Mouse (Mus musculus): ENCODE measurements around the gene Psmb8. TPM values are rescaled to one million over a fixed set of nuclear protein-coding genes. Genes with fewer than 3 reads are reported as not detected.

Gene Psmb8
- total RNA-seq, 2 experiments from 2014 or later = 2.5 to 2.6 TPM

DNA sequence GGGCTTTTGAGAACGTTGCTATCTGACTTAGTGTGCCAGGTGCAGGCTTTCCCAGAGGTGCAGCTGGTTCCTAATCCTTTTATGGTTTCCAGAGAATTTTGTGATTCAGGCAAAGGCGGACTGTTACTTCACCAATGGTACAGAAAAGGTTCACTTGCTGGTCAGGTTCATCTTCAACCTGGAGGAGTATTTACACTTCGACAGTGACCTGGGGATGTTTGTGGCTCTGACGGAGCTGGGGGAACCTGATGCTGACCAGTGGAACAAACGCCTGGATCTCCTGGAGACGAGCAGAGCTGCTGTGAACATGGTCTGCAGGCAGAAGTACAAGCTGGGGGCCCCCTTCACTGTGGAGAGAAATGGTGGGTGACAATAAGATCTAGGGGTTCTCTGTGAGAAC lies 43.4 kb downstream of the Psmb8 start:
- no peak for DNase-seq (ENCODE audit: low spot score in 2 of 2)

- DNase-seq (ENCODE audit: low spot score in 2 of 2) = peak; percentile 21 to 24
These were observed 47.1 kb downstream of the Psmb8 start for GRCm38 (mm10) chr17:34244656-34245055.

DNA sequence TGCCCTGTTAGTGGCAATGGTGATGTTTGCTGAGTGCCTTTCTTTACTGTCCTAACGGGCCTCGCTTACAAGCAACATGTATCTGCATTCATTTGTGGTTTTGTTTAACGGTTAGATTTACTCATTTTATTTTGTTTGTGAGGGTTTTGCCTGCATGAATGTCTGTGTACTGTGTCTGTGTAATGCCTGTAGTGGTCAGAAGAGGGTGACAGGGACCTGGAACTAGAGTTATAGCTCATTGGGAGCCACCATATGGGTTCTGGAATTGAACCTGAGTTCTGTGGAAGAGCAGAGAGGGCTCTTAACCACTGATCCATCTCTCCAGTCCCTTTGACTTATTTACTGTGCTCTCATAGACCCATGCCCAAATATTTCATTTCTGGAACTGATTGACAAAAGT lies 49.5 kb downstream of the Psmb8 start:
- DNase-seq (ENCODE audit: low spot score in 2 of 2) = no peak

DNA sequence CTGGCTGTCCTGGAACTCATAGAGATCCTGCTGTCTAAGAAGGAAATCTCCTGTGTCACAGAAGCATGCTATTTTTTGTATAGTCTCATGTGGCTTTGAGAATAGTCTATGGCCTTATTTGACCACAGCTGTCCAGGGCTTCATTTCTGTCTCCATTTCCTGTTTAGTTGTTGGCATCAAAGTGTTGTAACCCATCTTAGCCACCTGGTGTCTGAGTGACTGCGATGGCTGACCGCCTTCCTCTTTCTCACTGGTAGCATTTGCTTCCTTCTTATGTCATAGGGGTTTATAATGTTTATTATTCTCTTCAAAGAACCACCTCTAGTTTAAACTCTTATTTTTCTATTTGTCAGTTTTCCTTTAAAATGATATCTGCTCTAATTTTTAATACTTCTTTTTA lies 51.2 kb downstream of the Psmb8 start:
- DNase-seq (ENCODE audit: low spot score in 2 of 2) = no peak

DNA sequence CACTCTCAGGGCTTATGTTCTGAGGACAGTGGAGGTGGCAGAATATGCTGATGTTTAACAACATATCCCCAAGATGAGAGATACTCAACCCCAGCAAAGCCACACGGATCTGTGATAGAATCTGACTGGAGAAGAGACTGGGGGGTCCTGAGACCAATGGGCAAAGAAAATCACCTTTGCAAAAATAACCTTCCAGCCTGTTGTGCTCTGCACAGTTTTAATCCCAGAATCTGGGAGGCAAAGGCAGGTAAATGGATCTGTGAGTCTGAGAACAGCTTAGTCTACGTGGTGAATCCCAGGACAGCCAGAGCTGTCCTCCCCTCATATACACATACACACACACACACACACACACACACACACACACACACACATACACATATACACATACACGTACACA lies 51.8 kb downstream of the Psmb8 start:
- no peak for DNase-seq (ENCODE audit: low spot score in 2 of 2)

- peak in 1 of 2 experiments; percentile 61 for DNase-seq (ENCODE audit: low spot score in 2 of 2)
These were observed 52.4 kb downstream of the Psmb8 start for GRCm38 (mm10) chr17:34249878-34250277.

Other genes with a start within 250 kb of the Psmb8 start
- 1 to 10 TPM; 5.4 to 6.8 TPM for gene B3galt4, start 246.2 kb upstream of the Psmb8 start, total RNA-seq (2021)
- 10 to 100 TPM; 78.5 to 84.4 TPM for gene Vps52, start 241.9 kb upstream of the Psmb8 start, total RNA-seq (2021)
- 100 to 1,000 TPM; 356 to 380 TPM for gene Rps18, start 241.7 kb upstream of the Psmb8 start, total RNA-seq (2021)
- gene H2-K1, start 197.4 kb upstream of the Psmb8 start, total RNA-seq (2021) = 10 to 100 TPM; 14.4 to 15.9 TPM
- 10 to 100 TPM; 32.5 to 37.8 TPM for gene Ring1, start 173.0 kb upstream of the Psmb8 start, total RNA-seq (2021)
- gene H2-Ke6, start 169.7 kb upstream of the Psmb8 start, total RNA-seq (2021) = 10 to 100 TPM; 48.0 to 48.7 TPM
- gene Slc39a7, start 166.0 kb upstream of the Psmb8 start, total RNA-seq (2021) = 10 to 100 TPM; 91.2 to 97.5 TPM
- gene Rxrb, start 165.9 kb upstream of the Psmb8 start, total RNA-seq (2021) = 10 to 100 TPM; 70.9 to 72.1 TPM
- 10 to 100 TPM; 26.8 to 27.4 TPM for gene Col11a2, start 158.3 kb upstream of the Psmb8 start, total RNA-seq (2021)
- gene H2-Oa, start 105.4 kb upstream of the Psmb8 start, total RNA-seq (2021) = not detected
- gene H2-DMa, start 78.2 kb upstream of the Psmb8 start, total RNA-seq (2021) = 10 to 100 TPM; 36.8 to 38.0 TPM
- gene Brd2, start 75.1 kb upstream of the Psmb8 start, total RNA-seq (2021) = 100 to 1,000 TPM; 248 to 278 TPM
- 1 to 10 TPM in 1 of 2 experiments, under 1 TPM in 1; 0.55 to 1.0 TPM for gene H2-DMb2, start 54.4 kb upstream of the Psmb8 start, total RNA-seq (2021)
- gene H2-DMb1, start 44.6 kb upstream of the Psmb8 start, total RNA-seq (2021) = under 1 TPM; 0.65 to 0.98 TPM
- 1 to 10 TPM; 2.8 to 3.2 TPM for gene Tap1, start 10.2 kb upstream of the Psmb8 start, total RNA-seq (2021)
- gene Psmb9, start 10.0 kb upstream of the Psmb8 start, total RNA-seq (2021) = 1 to 10 TPM; 1.1 to 1.8 TPM
- 1 to 10 TPM; 5.7 to 5.9 TPM for gene Tap2, start 5.8 kb downstream of the Psmb8 start, total RNA-seq (2021)
- gene H2-Ob, start 41.2 kb downstream of the Psmb8 start, total RNA-seq (2021) = under 1 TPM in 1 of 2 experiments, not detected in 1; 0.69 TPM
- gene H2-Ab1, start 60.0 kb downstream of the Psmb8 start, total RNA-seq (2021) = 1 to 10 TPM; 2.3 to 2.7 TPM
- 1 to 10 TPM in 1 of 2 experiments, under 1 TPM in 1; 0.93 to 2.1 TPM for gene H2-Aa, start 90.1 kb downstream of the Psmb8 start, total RNA-seq (2021)
- gene H2-Eb1, start 108.1 kb downstream of the Psmb8 start, total RNA-seq (2021) = 1 to 10 TPM; 1.8 to 2.1 TPM
- gene H2-Eb2, start 127.9 kb downstream of the Psmb8 start, total RNA-seq (2021) = not detected
- under 1 TPM; 0.48 to 0.74 TPM for gene Btnl2, start 157.1 kb downstream of the Psmb8 start, total RNA-seq (2021)
- not detected for gene Btnl1, start 179.4 kb downstream of the Psmb8 start, total RNA-seq (2021)
- gene BC051142, start 201.1 kb downstream of the Psmb8 start, total RNA-seq (2021) = 1 to 10 TPM; 4.8 to 8.2 TPM

All from layer of hippocampus, postnatal 14 days (tissue).